Mouse (Mus musculus) MEL (cell line): ENCODE measurements at regions not wholly inside any gene's neighbourhood (a gene's known extent, or its start where the extent isn't known, plus 50 kb on each side); places are given as distances from the start of the nearest gene placed in this dataset.

Source experiments
- DNase-seq: peaks from one replicate; pipeline ENCODE4 v3.0.0; 2011; ENCODE audit warnings: low read depth, low spot score
- H3K27ac ChIP-seq: 2 replicates; pipeline ENCODE4 v1.5.1; 2012; ENCODE audit warnings: low read depth, mild to moderate bottlenecking, control low read depth, low read length, moderate library complexity; ENCODE audit not compliant: control insufficient read depth
- H3K27me3 ChIP-seq, 2 experiments: fragments of 150-350 bp in 1 of 2; sonication (generic) in 1 of 2; 2 replicates each; pipeline ENCODE4 v1.6.1; 2012; ENCODE audit warnings: low read length in 2 of 2, mild to moderate bottlenecking in 2 of 2, improper control_type of control experiment in 1 of 2, moderate library complexity in 1 of 2; ENCODE audit not compliant: insufficient read depth in 2 of 2, control insufficient read depth in 1 of 2
- H3K36me3 ChIP-seq, 2 experiments: 2 replicates each; pipeline ENCODE4 v1.6.1; 2012 to 2014; ENCODE audit warnings: low read length in 2 of 2, improper control_type of control experiment in 1 of 2, inconsistent platforms in 1 of 2, mild to moderate bottlenecking in 1 of 2; ENCODE audit not compliant: insufficient read depth in 2 of 2, control insufficient read depth in 1 of 2
- H3K4me1 ChIP-seq, 2 experiments: fragments of 150-350 bp in 1 of 2; sonication (generic) in 1 of 2; 2 replicates each; pipeline ENCODE4 v1.6.1; 2012; ENCODE audit warnings: low read length in 2 of 2, improper control_type of control experiment in 1 of 2, mild to moderate bottlenecking in 1 of 2; ENCODE audit not compliant: insufficient read depth in 2 of 2, control insufficient read depth in 1 of 2
- H3K4me3 ChIP-seq, 2 experiments: fragments of 150-350 bp in 1 of 2; sonication (generic) in 1 of 2; 2 replicates each; pipeline ENCODE4 v1.5.1; 2012; ENCODE audit warnings: low read depth in 2 of 2, low read length in 2 of 2, mild to moderate bottlenecking in 2 of 2, moderate library complexity in 2 of 2, control low read depth in 1 of 2, improper control_type of control experiment in 1 of 2; ENCODE audit not compliant: control insufficient read depth in 1 of 2, insufficient read depth in 1 of 2
- H3K79me2 ChIP-seq: 2 replicates; pipeline ENCODE4 v1.6.1; 2012; ENCODE audit warnings: mild to moderate bottlenecking, low read length, moderate library complexity; ENCODE audit not compliant: control insufficient read depth, poor library complexity, insufficient read depth
- H3K9ac ChIP-seq: 2 replicates; pipeline ENCODE4 v1.6.1; 2012; ENCODE audit warnings: low read depth, mild to moderate bottlenecking, control low read depth, low read length, moderate library complexity; ENCODE audit not compliant: control insufficient read depth, poor library complexity, severe bottlenecking
- H3K9me3 ChIP-seq: fragments of 150-350 bp; sonication (generic); replicated peaks from 2 replicates; pipeline ENCODE4 v1.6.1; 2012; ENCODE audit warnings: mild to moderate bottlenecking, low read length, improper control_type of control experiment, moderate library complexity; ENCODE audit not compliant: insufficient read depth
- BHLHE40 ChIP-seq: IDR thresholded peaks from 2 replicates; pipeline ENCODE4 v1.6.1; 2012; ENCODE audit warnings: low read depth, mild to moderate bottlenecking, inconsistent platforms, low read length, improper control_type of control experiment, borderline replicate concordance
- CHD2 ChIP-seq: IDR thresholded peaks from 2 replicates; pipeline ENCODE4 v1.6.1; 2011; ENCODE audit warnings: low read length, improper control_type of control experiment
- HCFC1 ChIP-seq: IDR thresholded peaks from 2 replicates; pipeline ENCODE4 v1.6.1; 2012; ENCODE audit warnings: low read depth, mild to moderate bottlenecking, inconsistent platforms, low read length, improper control_type of control experiment, moderate library complexity
- MAFK ChIP-seq: IDR thresholded peaks from 2 replicates; pipeline ENCODE4 v1.6.1; 2011; ENCODE audit warnings: low read depth, mild to moderate bottlenecking, low read length, improper control_type of control experiment, borderline replicate concordance
- MYC ChIP-seq: IDR thresholded peaks from 2 replicates; pipeline ENCODE4 v1.6.1; 2011; ENCODE audit warnings: low read depth, mild to moderate bottlenecking, low read length, improper control_type of control experiment, moderate library complexity
- POLR2AphosphoS5 ChIP-seq: IDR thresholded peaks from 2 replicates; pipeline ENCODE4 v1.6.1; 2012; ENCODE audit warnings: low read depth, borderline replicate concordance, mild to moderate bottlenecking, inconsistent platforms, low read length, moderate library complexity, mixed read lengths
- RCOR1 ChIP-seq: IDR thresholded peaks from 2 replicates; pipeline ENCODE4 v1.6.1; 2012; ENCODE audit warnings: low read depth, mild to moderate bottlenecking, inconsistent platforms, low read length, improper control_type of control experiment
- SMC3 ChIP-seq: IDR thresholded peaks from 2 replicates; pipeline ENCODE4 v1.6.1; 2011; ENCODE audit warnings: low read depth, low read length, improper control_type of control experiment
- TCF12 ChIP-seq: IDR thresholded peaks from 2 replicates; pipeline ENCODE4 v1.6.1; 2014; ENCODE audit warnings: low read depth, mild to moderate bottlenecking, inconsistent platforms, low read length, improper control_type of control experiment, moderate library complexity
- USF2 ChIP-seq, 2 experiments: IDR thresholded peaks; 2 replicates each; pipeline ENCODE4 v1.6.1; 2011 to 2012; ENCODE audit warnings: improper control_type of control experiment in 2 of 2, low read length in 2 of 2, borderline replicate concordance in 1 of 2, inconsistent platforms in 1 of 2, low read depth in 1 of 2, mild to moderate bottlenecking in 1 of 2; ENCODE audit not compliant: insufficient read depth in 1 of 2
- ZKSCAN1 ChIP-seq: IDR thresholded peaks from 2 replicates; pipeline ENCODE4 v1.6.1; 2012; ENCODE audit warnings: low read depth, mild to moderate bottlenecking, inconsistent platforms, low read length, improper control_type of control experiment, moderate library complexity
- ZNF384 ChIP-seq: IDR thresholded peaks from 2 replicates; pipeline ENCODE4 v1.6.1; 2012; ENCODE audit warnings: low read depth, mild to moderate bottlenecking, inconsistent platforms, low read length, improper control_type of control experiment

- TF ChIP-seq SMC3 (no peak), BHLHE40 (no peak), ZNF384 (no peak), TCF12 (no peak)
- H3K36me3 ChIP-seq = no peaks in the 10 kb centered on the region
- no peaks in the 10 kb centered on the region for H3K9me3 ChIP-seq
- no peaks in the 10 kb centered on the region for H3K79me2 ChIP-seq
- DNase-seq = no peak
- no peak overlapping the region for H3K9ac ChIP-seq
- H3K27ac ChIP-seq = no peak overlapping the region
- no peaks in the 10 kb centered on the region for H3K4me1 ChIP-seq
- no peak overlapping the region for H3K4me3 ChIP-seq
- no peaks in the 10 kb centered on the region; a peak in 2 of 4 replicates for H3K27me3 ChIP-seq
Measured at GRCm38 (mm10) chr13:54293006-54293405, 78.1 kb upstream of the Cplx2 start.

- H3K27ac ChIP-seq = no peak overlapping the region
- no peaks in the 10 kb centered on the region for H3K4me1 ChIP-seq
- no peaks in the 10 kb centered on the region for H3K79me2 ChIP-seq
- H3K36me3 ChIP-seq = no peaks in the 10 kb centered on the region
- H3K9me3 ChIP-seq = no peaks in the 10 kb centered on the region
- no peak overlapping the region for H3K9ac ChIP-seq
- DNase-seq = no peak
- TF ChIP-seq ZKSCAN1 (peak; percentile 23; the same call in 1 of the 2 replicates), HCFC1 (no peak)
- no peaks in the 10 kb centered on the region; a peak in 1 of 4 replicates for H3K27me3 ChIP-seq
- H3K4me3 ChIP-seq = no peak overlapping the region
Measured at GRCm38 (mm10) chr13:54295475-54296259, 75.5 kb upstream of the Cplx2 start.

GRCm38 (mm10) chr13:54296260-54296555 is 74.9 kb upstream of the Cplx2 start:
- no peak overlapping the region for H3K4me3 ChIP-seq
- no peaks in the 10 kb centered on the region for H3K36me3 ChIP-seq
- DNase-seq = no peak
- no peaks in the 10 kb centered on the region for H3K4me1 ChIP-seq
- TF ChIP-seq SMC3 (no peak), BHLHE40 (no peak), RCOR1 (no peak), MYC (no peak), CHD2 (no peak), MAFK (no peak), USF2 (IDR thresholded peaks at IDR 0.05; ENCODE audit: borderline replicate concordance in 1 of 2, insufficient read depth in 1 of 2, low read depth in 1 of 2, low read length in 2 of 2) (no peak), POLR2AphosphoS5 (no peak), ZKSCAN1 (no peak)
- no peak overlapping the region for H3K27ac ChIP-seq
- no peak overlapping the region for H3K9ac ChIP-seq
- no peaks in the 10 kb centered on the region for H3K79me2 ChIP-seq
- H3K9me3 ChIP-seq = no peaks in the 10 kb centered on the region
- no peaks in the 10 kb centered on the region; a peak in 1 of 4 replicates for H3K27me3 ChIP-seq
